Mouse (Mus musculus): ENCODE results near the gene Wars. TPM values are rescaled to one million over a fixed set of nuclear protein-coding genes. Genes with fewer than 3 reads are reported as not detected.

Gene Wars
- polyA plus RNA-seq, 1 experiment = 65.7 TPM

- no peak for TF ChIP-seq POLR2A (IDR thresholded peaks at IDR 0.05; ENCODE audit: low read depth, low read length)
- TF ChIP-seq CTCF (IDR thresholded peaks at IDR 0.05; ENCODE audit: extremely low read depth, insufficient read length, insufficient replicate concordance, low read depth, low read length) = no peak
- Histone ChIP-seq H3K4me1 (ENCODE audit: control insufficient read depth, insufficient read depth, insufficient read length, low read length) (peaks cover 15% of the 10 kb centered on the region), H3K36me3 (ENCODE audit: control insufficient read depth, insufficient read depth, low read length) (no peaks in the 10 kb centered on the region), H3K4me3 (ENCODE audit: low read depth, low read length) (no peak overlapping the region), H3K27ac (ENCODE audit: insufficient read depth, low read depth, low read length) (no peak overlapping the region), H3K27me3 (ENCODE audit: control insufficient read depth, insufficient read depth, low read length) (no peaks in the 10 kb centered on the region)
- WGBS = 37% methylated on average over 6 of the region's 6 CpGs
Measured at GRCm38 (mm10) chr12:108827641-108828040, 66.3 kb downstream of the Wars start.

- Histone ChIP-seq H3K4me3 (ENCODE audit: low read depth, low read length) (no peak overlapping the region), H3K4me1 (ENCODE audit: control insufficient read depth, insufficient read depth, insufficient read length, low read length) (peaks cover 15% of the 10 kb centered on the region), H3K27me3 (ENCODE audit: control insufficient read depth, insufficient read depth, low read length) (no peaks in the 10 kb centered on the region), H3K36me3 (ENCODE audit: control insufficient read depth, insufficient read depth, low read length) (no peaks in the 10 kb centered on the region), H3K27ac (ENCODE audit: insufficient read depth, low read depth, low read length) (no peak overlapping the region)
- WGBS = 79% methylated on average over 28 of the region's 28 CpGs
- no peak for TF ChIP-seq POLR2A (IDR thresholded peaks at IDR 0.05; ENCODE audit: low read depth, low read length)
- no peak for TF ChIP-seq CTCF (IDR thresholded peaks at IDR 0.05; ENCODE audit: extremely low read depth, insufficient read length, insufficient replicate concordance, low read depth, low read length)
Measured at GRCm38 (mm10) chr12:108826958-108827535, 66.9 kb downstream of the Wars start.

- 95% methylated on average over 19 of the region's 19 CpGs for WGBS
Measured at GRCm38 (mm10) chr12:108826282-108826957, 67.6 kb downstream of the Wars start.

GRCm38 (mm10) chr12:108825561-108826224 lies 68.3 kb downstream of the Wars start:
- TF ChIP-seq CTCF (IDR thresholded peaks at IDR 0.05; ENCODE audit: extremely low read depth, insufficient read length, insufficient replicate concordance, low read depth, low read length) = no peak
- no peak for TF ChIP-seq POLR2A (IDR thresholded peaks at IDR 0.05; ENCODE audit: low read depth, low read length)
- H3K4me1 ChIP-seq (ENCODE audit: control insufficient read depth, insufficient read depth, insufficient read length, low read length) = peaks cover 15% of the 10 kb centered on the region

More at GRCm38 (mm10) chr12:108826282-108826957, 67.6 kb downstream of the Wars start:
- Histone ChIP-seq H3K27ac (ENCODE audit: insufficient read depth, low read depth, low read length) (no peak overlapping the region), H3K27me3 (ENCODE audit: control insufficient read depth, insufficient read depth, low read length) (no peaks in the 10 kb centered on the region), H3K36me3 (ENCODE audit: control insufficient read depth, insufficient read depth, low read length) (no peaks in the 10 kb centered on the region), H3K4me3 (ENCODE audit: low read depth, low read length) (no peak overlapping the region), H3K4me1 (ENCODE audit: control insufficient read depth, insufficient read depth, insufficient read length, low read length) (peaks cover 15% of the 10 kb centered on the region)
- TF ChIP-seq CTCF (IDR thresholded peaks at IDR 0.05; ENCODE audit: extremely low read depth, insufficient read length, insufficient replicate concordance, low read depth, low read length) = no peak
- no peak for TF ChIP-seq POLR2A (IDR thresholded peaks at IDR 0.05; ENCODE audit: low read depth, low read length)

GRCm38 (mm10) chr12:108824225-108824874 lies 69.6 kb downstream of the Wars start:
- TF ChIP-seq CTCF (IDR thresholded peaks at IDR 0.05; ENCODE audit: extremely low read depth, insufficient read length, insufficient replicate concordance, low read depth, low read length) (no peak), POLR2A (IDR thresholded peaks at IDR 0.05; ENCODE audit: low read depth, low read length) (no peak)
- no peaks in the 10 kb centered on the region for H3K36me3 ChIP-seq (ENCODE audit: control insufficient read depth, insufficient read depth, low read length)
- no peaks in the 10 kb centered on the region for H3K27me3 ChIP-seq (ENCODE audit: control insufficient read depth, insufficient read depth, low read length)
- WGBS = 94% methylated on average over 15 of the region's 15 CpGs
- no peak overlapping the region for H3K4me3 ChIP-seq (ENCODE audit: low read depth, low read length)
- H3K27ac ChIP-seq (ENCODE audit: insufficient read depth, low read depth, low read length) = no peak overlapping the region
- H3K4me1 ChIP-seq (ENCODE audit: control insufficient read depth, insufficient read depth, insufficient read length, low read length) = peaks cover 15% of the 10 kb centered on the region

More at GRCm38 (mm10) chr12:108825561-108826224, 68.3 kb downstream of the Wars start:
- Histone ChIP-seq H3K4me3 (ENCODE audit: low read depth, low read length) (no peak overlapping the region), H3K36me3 (ENCODE audit: control insufficient read depth, insufficient read depth, low read length) (no peaks in the 10 kb centered on the region), H3K27ac (ENCODE audit: insufficient read depth, low read depth, low read length) (no peak overlapping the region), H3K27me3 (ENCODE audit: control insufficient read depth, insufficient read depth, low read length) (no peaks in the 10 kb centered on the region)
- WGBS = 93% methylated on average over 13 of the region's 13 CpGs

- 63% methylated on average over 8 of the region's 8 CpGs for WGBS
- Histone ChIP-seq H3K4me1 (ENCODE audit: control insufficient read depth, insufficient read depth, insufficient read length, low read length) (peaks cover 13% of the 10 kb centered on the region), H3K4me3 (ENCODE audit: low read depth, low read length) (no peak overlapping the region), H3K27me3 (ENCODE audit: control insufficient read depth, insufficient read depth, low read length) (no peaks in the 10 kb centered on the region), H3K36me3 (ENCODE audit: control insufficient read depth, insufficient read depth, low read length) (peaks cover 3% of the 10 kb centered on the region), H3K27ac (ENCODE audit: insufficient read depth, low read depth, low read length) (no peak overlapping the region)
- TF ChIP-seq CTCF (IDR thresholded peaks at IDR 0.05; ENCODE audit: extremely low read depth, insufficient read length, insufficient replicate concordance, low read depth, low read length) (no peak), POLR2A (IDR thresholded peaks at IDR 0.05; ENCODE audit: low read depth, low read length) (no peak)
Measured at GRCm38 (mm10) chr12:108823036-108823435, 70.9 kb downstream of the Wars start.

Data from small intestine, adult 2 months (tissue).